Mouse (Mus musculus) C2C12 (cell line): ENCODE measurements around the gene Slc37a4. TPM values are rescaled to one million over a fixed set of nuclear protein-coding genes. Genes with fewer than 3 reads are reported as not detected.
"Not testable (repeated sequence)": the region's sequence is repeated elsewhere in the genome, so short reads cannot be mapped to it uniquely, and the experiment has no call there.

Source experiments
- H3K27me3 ChIP-seq: one replicate; pipeline ENCODE4 v1.6.1; 2011; ENCODE audit not compliant: control insufficient read depth, insufficient read depth, insufficient read length
- H3K36me3 ChIP-seq: one replicate; pipeline ENCODE4 v1.6.1; 2011; ENCODE audit not compliant: control insufficient read depth, insufficient read depth
- H3K4me3 ChIP-seq: one replicate; pipeline ENCODE4 v1.5.1; 2011; ENCODE audit warnings: mild to moderate bottlenecking, control low read depth; ENCODE audit not compliant: poor library complexity, insufficient read depth, severe bottlenecking
- H3K79me2 ChIP-seq: one replicate; pipeline ENCODE4 v1.6.1; 2011; ENCODE audit not compliant: control insufficient read depth, insufficient read depth
- H3K79me3 ChIP-seq: one replicate; pipeline ENCODE4 v1.6.1; 2011; ENCODE audit warnings: low read depth, control low read depth
- H3ac ChIP-seq: one replicate; pipeline ENCODE3; 2011; ENCODE audit warnings: low read depth; ENCODE audit not compliant: control insufficient read depth, insufficient read length
- CEBPB ChIP-seq: IDR thresholded peaks from one replicate; pipeline ENCODE4 v1.6.1; 2011; ENCODE audit warnings: low read depth, mild to moderate bottlenecking, control low read depth, moderate library complexity
- CTCF ChIP-seq: IDR thresholded peaks from one replicate; pipeline ENCODE4 v1.5.1; 2011; ENCODE audit not compliant: control insufficient read depth, insufficient read depth, insufficient read length
- FOSL1 ChIP-seq: IDR thresholded peaks from one replicate; pipeline ENCODE4 v1.8.0; 2011; ENCODE audit warnings: mild to moderate bottlenecking, low read length; ENCODE audit not compliant: poor library complexity, insufficient read depth, severe bottlenecking
- MAX ChIP-seq: IDR thresholded peaks from one replicate; pipeline ENCODE4 v1.6.1; 2011; ENCODE audit warnings: mild to moderate bottlenecking, control low read depth
- MYOD1 ChIP-seq: IDR thresholded peaks from one replicate; pipeline ENCODE4 v1.6.1; 2011; ENCODE audit warnings: low read depth; ENCODE audit not compliant: control insufficient read depth, insufficient read length
- MYOG ChIP-seq: IDR thresholded peaks from one replicate; pipeline ENCODE4 v1.6.1; 2011; ENCODE audit not compliant: control insufficient read depth, insufficient read length; ENCODE audit errors: extremely low read depth
- USF1 ChIP-seq: IDR thresholded peaks from one replicate; pipeline ENCODE4 v1.6.1; 2011; ENCODE audit warnings: low read depth, mild to moderate bottlenecking, control low read depth, moderate library complexity
- polyA plus RNA-seq: library from polyadenylated mRNA; unstranded; fragments of >200 nt; fragmentation: generic; extraction: Trizol; gene quantifications from one replicate; pipeline ENCODE4 v1.2.1, GENCODE M21; 2012; ENCODE audit warnings: missing spikeins

The Slc37a4 gene
- polyA plus RNA-seq, 1 experiment = 11.5 TPM

- no peak overlapping the region for H3K4me3 ChIP-seq
- peaks cover 70% of the 10 kb centered on the region for H3K36me3 ChIP-seq
- peaks cover 41% of the 10 kb centered on the region for H3K79me2 ChIP-seq
- H3K27me3 ChIP-seq = no peaks in the 10 kb centered on the region
- H3ac ChIP-seq = no peak overlapping the region
- H3K79me3 ChIP-seq = peaks cover 26% of the 10 kb centered on the region
- TF ChIP-seq MAX = no peak
- no peak for TF ChIP-seq FOSL1
- no peak for TF ChIP-seq MYOD1
- TF ChIP-seq CTCF = no peak
- TF ChIP-seq MYOG = no peak
- no peak for TF ChIP-seq USF1
- TF ChIP-seq CEBPB = no peak
Observed at GRCm38 (mm10) chr9:44412306-44412705, 15.7 kb downstream of the Slc37a4 start.

- no peak for TF ChIP-seq MAX
- TF ChIP-seq USF1 = no peak
- TF ChIP-seq CEBPB = no peak
- no peak for TF ChIP-seq FOSL1
- no peak for TF ChIP-seq MYOG
- no peak for TF ChIP-seq CTCF
- Histone ChIP-seq H3K79me3 (peaks cover 27% of the 10 kb centered on the region), H3K36me3 (peaks cover 70% of the 10 kb centered on the region)
Observed at GRCm38 (mm10) chr9:44412781-44413180, 16.1 kb downstream of the Slc37a4 start.

GRCm38 (mm10) chr9:44417156-44417891 is 20.7 kb downstream of the Slc37a4 start:
- H3K36me3 ChIP-seq = peaks cover 26% of the 10 kb centered on the region
- peaks cover 4% of the 10 kb centered on the region for H3K79me3 ChIP-seq
- peaks cover 10% of the 10 kb centered on the region for H3K79me2 ChIP-seq
- H3K4me3 ChIP-seq = peak overlapping the region; percentile 83
- TF ChIP-seq USF1 = no peak
- H3K27me3 ChIP-seq = no peaks in the 10 kb centered on the region
- peak overlapping the region; percentile 57 for H3ac ChIP-seq

More at GRCm38 (mm10) chr9:44412781-44413180, 16.1 kb downstream of the Slc37a4 start:
- Histone ChIP-seq H3K79me2 (peaks cover 43% of the 10 kb centered on the region), H3K4me3 (no peak overlapping the region), H3ac (no peak overlapping the region), H3K27me3 (no peaks in the 10 kb centered on the region)

GRCm38 (mm10) chr9:44417892-44418363 is 21.3 kb downstream of the Slc37a4 start:
- Histone ChIP-seq H3K79me3 (peaks cover 4% of the 10 kb centered on the region), H3K36me3 (peaks cover 20% of the 10 kb centered on the region), H3K27me3 (no peaks in the 10 kb centered on the region), H3K4me3 (peak overlapping the region; percentile 83), H3ac (peak overlapping the region; percentile 82), H3K79me2 (peaks cover 10% of the 10 kb centered on the region)
- no peak for TF ChIP-seq MAX
- no peak for TF ChIP-seq CEBPB
- TF ChIP-seq MYOG = no peak
- TF ChIP-seq MYOD1 = no peak
- no peak for TF ChIP-seq USF1
- TF ChIP-seq CTCF = no peak
- TF ChIP-seq FOSL1 = no peak

GRCm38 (mm10) chr9:44418519-44419385 is 22.1 kb downstream of the Slc37a4 start, which contains the start of gene Ccdc84:
TSS of gene Ccdc84 (minus strand) at chr9:44418569.
- Histone ChIP-seq H3K79me2 (peaks cover 10% of the 10 kb centered on the region), H3K4me3 (peak within 1 kb of the TSS; percentile 83), H3K27me3 (no peaks in the 10 kb centered on the region), H3K36me3 (peaks cover 18% of the 10 kb centered on the region), H3ac (peak within 1 kb of the TSS; percentile 82), H3K79me3 (peaks cover 4% of the 10 kb centered on the region)
- TF ChIP-seq FOSL1 = no peak
- no peak for TF ChIP-seq CEBPB
- TF ChIP-seq MAX = no peak
- no peak for TF ChIP-seq MYOG
- no peak for TF ChIP-seq MYOD1

GRCm38 (mm10) chr9:44419730-44420129 is 23.1 kb downstream of the Slc37a4 start:
- not testable (repeated sequence) for H3K4me3 ChIP-seq, H3K79me3 ChIP-seq, H3K27me3 ChIP-seq

More at GRCm38 (mm10) chr9:44419730-44420129, 23.1 kb downstream of the Slc37a4 start:
- not testable (repeated sequence) for H3K36me3 ChIP-seq, H3ac ChIP-seq, H3K79me2 ChIP-seq
